Mouse (Mus musculus) heart, embryonic 13.5 days (tissue): ENCODE results near the gene Magi1. TPM values are rescaled to one million over a fixed set of nuclear protein-coding genes. Genes with fewer than 3 reads are reported as not detected.

ENCODE experiments used
- ATAC-seq: fragments of 200-750 bp; cut with Nextera tagmentation; 2 replicates; pipeline ENCODE4 v1.8.0; 2017; ENCODE audit warnings: moderate TSS enrichment; ENCODE audit not compliant: insufficient number of reproducible peaks, low FRiP score, low TSS enrichment; ENCODE audit errors: extremely low read depth
- H3K27ac ChIP-seq: fragments of 300-500 bp; sonication (generic); replicated peaks from 2 replicates; pipeline ENCODE4 v1.5.1; 2015; ENCODE audit warnings: moderate library complexity, mild to moderate bottlenecking, inconsistent platforms
- H3K27me3 ChIP-seq: fragments of 300-500 bp; sonication (generic); replicated peaks from 2 replicates; pipeline ENCODE4 v1.6.1; 2015; ENCODE audit warnings: mild to moderate bottlenecking, inconsistent platforms
- H3K36me3 ChIP-seq: fragments of 300-500 bp; sonication (generic); 2 replicates; pipeline ENCODE4 v1.6.1; 2015; ENCODE audit warnings: mild to moderate bottlenecking, inconsistent platforms
- H3K4me1 ChIP-seq: fragments of 300-500 bp; sonication (generic); 2 replicates; pipeline ENCODE4 v1.6.1; 2015; ENCODE audit warnings: inconsistent platforms
- H3K4me2 ChIP-seq: fragments of 300-500 bp; sonication (generic); 2 replicates; pipeline ENCODE4 v1.6.1; 2015; ENCODE audit warnings: inconsistent platforms, mild to moderate bottlenecking, moderate library complexity
- H3K4me3 ChIP-seq: fragments of 300-500 bp; sonication (generic); 2 replicates; pipeline ENCODE4 v1.5.1; 2015; ENCODE audit warnings: moderate library complexity, mild to moderate bottlenecking, inconsistent platforms
- H3K9ac ChIP-seq: fragments of 300-500 bp; sonication (generic); 2 replicates; pipeline ENCODE4 v1.6.1; 2015; ENCODE audit warnings: inconsistent platforms, mild to moderate bottlenecking, moderate library complexity
- H3K9me3 ChIP-seq: fragments of 300-500 bp; sonication (generic); 2 replicates; pipeline ENCODE4 v1.6.1; 2016; ENCODE audit warnings: inconsistent platforms
- WGBS: fragments of 180-500 bp; shearing (Covaris S2); methylation state at CpG from one replicate; pipeline ENCODE4 v1.1.7; 2015; ENCODE audit warnings: mixed read lengths; 5-methylcytosine and 5-hydroxymethylcytosine counted together
- polyA plus RNA-seq: library from polyadenylated mRNA; unstranded; fragments of >200 nt; fragmentation: Nextera tagmentation; extraction: Ambion mirVana; gene quantifications from 2 replicates; pipeline ENCODE4 v1.2.1, GENCODE M21; 2015

Gene Magi1
- polyA plus RNA-seq, 1 experiment from 2014 or later = 7.5 TPM

GRCm38 (mm10) chr6:94282301-94283241, 1.1 kb downstream of the Magi1 start:
- Histone ChIP-seq H3K4me1 (peaks cover 42% of the 10 kb centered on the region), H3K27me3 (no peaks in the 10 kb centered on the region), H3K27ac (peak overlapping the region; percentile 99), H3K36me3 (no peaks in the 10 kb centered on the region), H3K4me3 (peak overlapping the region; percentile 83), H3K9ac (peak overlapping the region; percentile 94), H3K9me3 (no peaks in the 10 kb centered on the region), H3K4me2 (peak overlapping the region; percentile 75)
- ATAC-seq = no peak
- under 1% methylated on average over 54 of the region's 55 CpGs for WGBS

GRCm38 (mm10) chr6:94281606-94282280, 2.0 kb downstream of the Magi1 start:
- no peak for ATAC-seq
- Histone ChIP-seq H3K36me3 (no peaks in the 10 kb centered on the region), H3K27ac (peak overlapping the region; percentile 99), H3K4me3 (peak overlapping the region; percentile 83), H3K27me3 (no peaks in the 10 kb centered on the region), H3K9ac (peak overlapping the region; percentile 94), H3K4me2 (peak overlapping the region; percentile 75), H3K9me3 (no peaks in the 10 kb centered on the region), H3K4me1 (peaks cover 51% of the 10 kb centered on the region)
- WGBS = 4% methylated on average over 17 of the region's 17 CpGs

- Histone ChIP-seq H3K27ac (no peak overlapping the region), H3K9ac (no peak overlapping the region), H3K27me3 (no peaks in the 10 kb centered on the region), H3K4me3 (no peak overlapping the region), H3K36me3 (no peaks in the 10 kb centered on the region), H3K4me2 (no peak overlapping the region), H3K4me1 (peaks cover 76% of the 10 kb centered on the region), H3K9me3 (no peaks in the 10 kb centered on the region)
- no peak for ATAC-seq
- WGBS = 91% methylated on average over 3 of the region's 3 CpGs
Observed at GRCm38 (mm10) chr6:94273941-94274340, 9.8 kb downstream of the Magi1 start.

GRCm38 (mm10) chr6:94270001-94270400, 13.7 kb downstream of the Magi1 start:
- Histone ChIP-seq H3K27me3 (no peaks in the 10 kb centered on the region), H3K4me2 (no peak overlapping the region), H3K9ac (no peak overlapping the region), H3K4me1 (peaks cover 75% of the 10 kb centered on the region), H3K36me3 (no peaks in the 10 kb centered on the region), H3K4me3 (no peak overlapping the region), H3K9me3 (no peaks in the 10 kb centered on the region), H3K27ac (0 out of 2 replicates have a peak overlapping the region, but pooled peaks have one; percentile 24)
- WGBS = 56% methylated on average over 5 of the region's 5 CpGs
- no peak for ATAC-seq

- no peak for ATAC-seq
- WGBS = 57% methylated on average over 4 of the region's 4 CpGs
Observed at GRCm38 (mm10) chr6:94269174-94269573, 14.5 kb downstream of the Magi1 start.

GRCm38 (mm10) chr6:94265244-94265935, 18.3 kb downstream of the Magi1 start:
- no peaks in the 10 kb centered on the region for H3K27me3 ChIP-seq
- H3K36me3 ChIP-seq = no peaks in the 10 kb centered on the region
- H3K27ac ChIP-seq = no peak overlapping the region
- H3K9ac ChIP-seq = no peak overlapping the region
- H3K9me3 ChIP-seq = no peaks in the 10 kb centered on the region
- no peak for ATAC-seq
- H3K4me1 ChIP-seq = peaks cover 83% of the 10 kb centered on the region
- H3K4me3 ChIP-seq = no peak overlapping the region
- no peak overlapping the region for H3K4me2 ChIP-seq
- WGBS = 53% methylated on average over 3 of the region's 3 CpGs

More at GRCm38 (mm10) chr6:94269174-94269573, 14.5 kb downstream of the Magi1 start:
- 0 out of 2 replicates have a peak overlapping the region, but pooled peaks have one; percentile 20 for H3K27ac ChIP-seq
- H3K27me3 ChIP-seq = no peaks in the 10 kb centered on the region
- H3K4me1 ChIP-seq = peaks cover 78% of the 10 kb centered on the region
- no peak overlapping the region for H3K4me2 ChIP-seq
- H3K36me3 ChIP-seq = no peaks in the 10 kb centered on the region
- H3K9me3 ChIP-seq = no peaks in the 10 kb centered on the region
- H3K4me3 ChIP-seq = no peak overlapping the region
- H3K9ac ChIP-seq = no peak overlapping the region

GRCm38 (mm10) chr6:94264183-94264941, 19.4 kb downstream of the Magi1 start:
- Histone ChIP-seq H3K4me3 (no peak overlapping the region), H3K9me3 (no peaks in the 10 kb centered on the region), H3K4me1 (peaks cover 76% of the 10 kb centered on the region), H3K27ac (0 out of 2 replicates have a peak overlapping the region, but pooled peaks have one; percentile 15), H3K4me2 (no peak overlapping the region), H3K36me3 (no peaks in the 10 kb centered on the region), H3K9ac (no peak overlapping the region), H3K27me3 (no peaks in the 10 kb centered on the region)
- 48% methylated on average over 7 of the region's 7 CpGs for WGBS
- no peak for ATAC-seq

GRCm38 (mm10) chr6:94260831-94261230, 22.9 kb downstream of the Magi1 start:
- Histone ChIP-seq H3K27ac (no peak overlapping the region), H3K27me3 (no peaks in the 10 kb centered on the region), H3K4me3 (no peak overlapping the region), H3K9me3 (no peaks in the 10 kb centered on the region), H3K4me1 (peaks cover 82% of the 10 kb centered on the region), H3K36me3 (no peaks in the 10 kb centered on the region), H3K4me2 (no peak overlapping the region), H3K9ac (no peak overlapping the region)
- WGBS = 87% methylated on average over 5 of the region's 5 CpGs
- no peak for ATAC-seq

- Histone ChIP-seq H3K4me1 (peaks cover 82% of the 10 kb centered on the region), H3K4me3 (no peak overlapping the region), H3K27ac (no peak overlapping the region), H3K27me3 (no peaks in the 10 kb centered on the region), H3K36me3 (no peaks in the 10 kb centered on the region), H3K9me3 (no peaks in the 10 kb centered on the region), H3K9ac (no peak overlapping the region), H3K4me2 (no peak overlapping the region)
- ATAC-seq = no peak
- WGBS = 94% methylated on average over 2 of the region's 2 CpGs
Observed at GRCm38 (mm10) chr6:94259981-94260380, 23.7 kb downstream of the Magi1 start.

- H3K4me3 ChIP-seq = no peak overlapping the region
- no peak overlapping the region for H3K4me2 ChIP-seq
- no peaks in the 10 kb centered on the region for H3K9me3 ChIP-seq
- WGBS = 90% methylated on average over 3 of the region's 3 CpGs
- H3K36me3 ChIP-seq = no peaks in the 10 kb centered on the region
- no peak for ATAC-seq
- H3K9ac ChIP-seq = no peak overlapping the region
- no peak overlapping the region for H3K27ac ChIP-seq
- no peaks in the 10 kb centered on the region for H3K27me3 ChIP-seq
- H3K4me1 ChIP-seq = peaks cover 82% of the 10 kb centered on the region
Observed at GRCm38 (mm10) chr6:94257831-94258173, 25.9 kb downstream of the Magi1 start.
